Mouse (Mus musculus) granulocyte monocyte progenitor cell, adult 5-6 weeks (primary cell): ENCODE results near the gene Ovgp1. TPM values are rescaled to one million over a fixed set of nuclear protein-coding genes. Genes with fewer than 3 reads are reported as not detected.
"Not testable (repeated sequence)": the region's sequence is repeated elsewhere in the genome, so short reads cannot be mapped to it uniquely, and the experiment has no call there.

Experiments
- ATAC-seq: replicated peaks from 2 replicates; pipeline ENCODE4 v1.8.0; 2016; ENCODE audit warnings: mild to moderate bottlenecking, moderate TSS enrichment, inconsistent platforms; ENCODE audit not compliant: poor library complexity, severe bottlenecking
- total RNA-seq, 2 experiments: library from RNA; stranded (forward) in 1 of 2; stranded (reverse) in 1 of 2; fragments of 200-712, 200-1000 nt in 1 of 2; fragments of >200 nt in 1 of 2; fragmentation: Nextera tagmentation in 1 of 2; gene quantifications; 2 replicates each; pipeline ENCODE4 v1.2.3; 2014 to 2017

Ovgp1 gene
- total RNA-seq, 2 experiments from 2014 or later = 0.88 to 10.2 TPM

GRCm38 (mm10) chr3:105991653-105992283 lies 18.3 kb downstream of the Ovgp1 start:
- ATAC-seq = peak; percentile 61

GRCm38 (mm10) chr3:105994730-105995129 lies 21.2 kb downstream of the Ovgp1 start:
- no peak; the same call in 1 of the 2 replicates for ATAC-seq

GRCm38 (mm10) chr3:106000707-106001375 lies 27.3 kb downstream of the Ovgp1 start:
- ATAC-seq = peak; percentile 17; the same call in 1 of the 2 replicates

GRCm38 (mm10) chr3:106001416-106002370 lies 28.2 kb downstream of the Ovgp1 start:
- ATAC-seq = peak; percentile 93

GRCm38 (mm10) chr3:106003360-106003759 lies 29.8 kb downstream of the Ovgp1 start:
- not testable (repeated sequence) for ATAC-seq

- ATAC-seq = no peak
Observed at GRCm38 (mm10) chr3:106014546-106014945, 41.0 kb downstream of the Ovgp1 start, which contains the start of gene Pifo. Gene Pifo (minus strand): TSS chr3:106014646.

GRCm38 (mm10) chr3:106021840-106022239 lies 48.3 kb downstream of the Ovgp1 start:
- no peak for ATAC-seq

GRCm38 (mm10) chr3:106024135-106024534 lies 50.6 kb downstream of the Ovgp1 start:
- ATAC-seq = peak; percentile 61; the same call in 1 of the 2 replicates

- ATAC-seq = no peak
Observed at GRCm38 (mm10) chr3:106032781-106033180, 59.3 kb downstream of the Ovgp1 start, which contains the start of gene Chil5. Gene Chil5 (minus strand): TSS chr3:106032814.

Other genes starting within 250 kb of the Ovgp1 start
- 93.1 and 98.0 TPM in 2 replicates for gene Rap1a, start 172.4 kb upstream of the Ovgp1 start, total RNA-seq (2014; fragmentation: Nextera tagmentation)
- 138 and 144 TPM in 2 replicates for gene Rap1a, start 172.4 kb upstream of the Ovgp1 start, total RNA-seq (2017)
- gene Adora3, start 102.9 kb upstream of the Ovgp1 start, total RNA-seq (2014; fragmentation: Nextera tagmentation) = 1.4 and 1.5 TPM in 2 replicates
- gene Adora3, start 102.9 kb upstream of the Ovgp1 start, total RNA-seq (2017) = 0.26 and 1.9 TPM in 2 replicates
- 0.28 TPM in 1 of 2 replicates, not detected in the other for gene Tmigd3, start 102.8 kb upstream of the Ovgp1 start, total RNA-seq (2014; fragmentation: Nextera tagmentation)
- gene Tmigd3, start 102.8 kb upstream of the Ovgp1 start, total RNA-seq (2017) = not detected in 2 replicates
- 29.2 and 45.0 TPM in 2 replicates for gene I830077J02Rik, start 41.0 kb upstream of the Ovgp1 start, total RNA-seq (2014; fragmentation: Nextera tagmentation)
- 22.2 and 22.4 TPM in 2 replicates for gene I830077J02Rik, start 41.0 kb upstream of the Ovgp1 start, total RNA-seq (2017)
- 75.6 and 98.5 TPM in 2 replicates for gene Wdr77, start 14.3 kb upstream of the Ovgp1 start, total RNA-seq (2014; fragmentation: Nextera tagmentation)
- gene Wdr77, start 14.3 kb upstream of the Ovgp1 start, total RNA-seq (2017) = 35.9 and 49.0 TPM in 2 replicates
- 389 and 444 TPM in 2 replicates for gene Atp5f1, start 13.6 kb upstream of the Ovgp1 start, total RNA-seq (2014; fragmentation: Nextera tagmentation)
- 507 and 649 TPM in 2 replicates for gene Atp5f1, start 13.6 kb upstream of the Ovgp1 start, total RNA-seq (2017)
- gene Pifo, start 40.9 kb downstream of the Ovgp1 start, total RNA-seq (2014; fragmentation: Nextera tagmentation) = not detected in 2 replicates
- not detected in 2 replicates for gene Pifo, start 40.9 kb downstream of the Ovgp1 start, total RNA-seq (2017)
- not detected in 2 replicates for gene Chil5, start 59.1 kb downstream of the Ovgp1 start, total RNA-seq (2014; fragmentation: Nextera tagmentation)
- 1.6 TPM in 1 of 2 replicates, not detected in the other for gene Chil5, start 59.1 kb downstream of the Ovgp1 start, total RNA-seq (2017)
- gene Chia1, start 139.5 kb downstream of the Ovgp1 start, total RNA-seq (2014; fragmentation: Nextera tagmentation) = not detected in 2 replicates
- 0.39 TPM in 1 of 2 replicates, not detected in the other for gene Chia1, start 139.5 kb downstream of the Ovgp1 start, total RNA-seq (2017)
- gene Chil3, start 193.9 kb downstream of the Ovgp1 start, total RNA-seq (2014; fragmentation: Nextera tagmentation) = 0.41 and 51.7 TPM in 2 replicates
- gene Chil3, start 193.9 kb downstream of the Ovgp1 start, total RNA-seq (2017) = 63.3 and 79.3 TPM in 2 replicates
- gene Chil4, start 245.8 kb downstream of the Ovgp1 start, total RNA-seq (2014; fragmentation: Nextera tagmentation) = not detected in 2 replicates
- gene Chil4, start 245.8 kb downstream of the Ovgp1 start, total RNA-seq (2017) = not detected in 2 replicates